Mouse (Mus musculus) cerebellum, postnatal 36 days (tissue): ENCODE measurements at regions not wholly inside any gene's neighbourhood (a gene's known extent, or its start where the extent isn't known, plus 50 kb on each side); places are given as distances from the start of the nearest gene placed in this dataset.

Experiments used
- DNase-seq, 2 experiments: peaks; one replicate each; pipeline ENCODE4 v3.0.0; 2021 to 2022; ENCODE audit warnings: mixed read lengths in 2 of 2

GRCm38 (mm10) chr2:148558365-148558764 lies 114.0 kb upstream of the Nxt1 start:
- DNase-seq, result no peak

- DNase-seq, result no peak
These were observed 107.8 kb upstream of the Cd93 start for GRCm38 (mm10) chr2:148551207-148551606.

DNA sequence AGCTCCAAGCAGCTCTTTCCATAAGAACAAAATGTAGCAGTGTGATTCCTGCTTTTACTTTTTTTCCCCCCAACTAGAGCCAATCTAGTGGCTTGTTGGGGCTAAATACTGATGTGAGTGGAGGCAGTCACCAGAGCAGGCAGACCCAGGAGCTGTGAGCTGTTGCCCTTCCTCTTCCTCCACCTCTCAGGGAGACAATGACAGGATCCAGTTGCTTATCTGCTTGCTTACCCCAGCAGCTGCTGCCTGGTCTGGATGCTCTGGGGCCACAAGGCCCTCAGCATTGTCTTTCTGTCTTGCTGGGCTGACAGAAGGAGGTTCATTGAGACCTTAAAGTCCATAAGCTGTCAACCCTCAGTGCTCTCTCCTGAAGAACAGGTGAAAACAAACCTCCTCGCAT lies 106.3 kb upstream of the Cd93 start:
- no peak for DNase-seq

DNA sequence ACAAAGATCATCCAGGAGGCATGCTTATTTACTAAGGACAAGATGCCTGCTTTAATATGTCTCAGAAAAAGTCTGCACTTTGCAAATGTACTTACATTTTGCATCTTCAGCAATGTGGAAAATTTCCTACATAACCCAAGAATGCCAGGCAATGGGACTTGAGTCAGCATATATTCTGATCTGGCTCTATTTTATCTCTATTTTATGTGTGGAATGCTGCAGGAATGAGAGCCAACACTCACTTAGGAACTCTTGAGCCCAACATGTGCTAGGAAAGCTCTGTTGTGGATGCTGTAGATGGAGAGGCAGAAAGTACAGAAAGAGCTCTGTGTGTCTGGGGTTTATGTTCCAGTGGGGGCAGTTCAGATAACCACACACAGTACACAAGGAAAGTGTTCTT lies 99.0 kb upstream of the Cd93 start:
- no peak for DNase-seq

DNA sequence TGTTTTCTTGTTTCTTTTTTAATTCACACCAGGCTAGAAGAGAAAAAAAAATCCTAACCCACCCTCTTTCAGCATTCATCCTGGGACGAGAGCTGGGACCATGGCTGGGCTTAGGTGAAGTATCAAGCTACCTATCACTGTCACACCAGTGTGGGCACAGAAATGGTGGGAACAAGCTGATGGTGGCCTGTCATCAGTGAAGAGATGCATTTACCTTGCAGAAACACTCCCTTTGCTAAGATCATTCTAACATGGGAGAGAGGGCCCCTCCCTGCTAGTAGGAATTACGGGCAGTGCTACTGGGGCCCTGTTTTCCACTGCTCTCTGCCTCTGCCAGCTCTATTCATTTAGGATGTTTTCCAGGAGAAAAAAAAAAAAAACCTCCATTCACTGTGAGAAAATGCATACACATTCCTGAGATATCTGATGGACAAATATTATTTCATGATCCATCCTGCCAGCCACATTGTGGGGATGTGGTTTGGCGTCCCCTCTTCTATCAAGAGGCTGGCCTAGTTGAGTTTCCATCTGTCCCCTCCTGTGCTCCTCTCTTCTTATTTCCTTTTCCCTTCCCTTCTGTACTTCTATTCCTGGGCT lies 94.6 kb upstream of the Cd93 start:
- DNase-seq, result no peak

DNA sequence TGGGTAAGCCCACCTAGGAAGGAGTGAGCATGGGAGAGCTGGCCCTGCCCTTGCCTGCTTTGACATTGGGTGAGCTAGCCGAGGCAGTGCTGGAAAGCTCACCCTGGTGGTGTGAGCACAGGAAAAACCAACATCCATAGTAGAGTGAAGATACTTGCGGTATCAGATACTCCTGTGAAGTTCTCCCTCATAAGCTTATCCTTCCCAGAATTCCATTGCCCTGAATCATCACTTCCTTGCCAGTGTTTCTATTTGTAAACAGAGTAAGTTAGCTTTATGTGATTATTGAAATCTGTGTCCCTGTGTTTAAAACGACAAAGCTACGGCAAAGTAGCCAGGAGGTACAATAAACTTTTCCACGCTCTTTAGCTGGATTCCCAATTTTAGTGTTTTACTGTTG lies 93.9 kb upstream of the Cd93 start:
- DNase-seq, result no peak

GRCm38 (mm10) chr2:148536608-148537007 lies 93.2 kb upstream of the Cd93 start:
- no peak for DNase-seq

DNA sequence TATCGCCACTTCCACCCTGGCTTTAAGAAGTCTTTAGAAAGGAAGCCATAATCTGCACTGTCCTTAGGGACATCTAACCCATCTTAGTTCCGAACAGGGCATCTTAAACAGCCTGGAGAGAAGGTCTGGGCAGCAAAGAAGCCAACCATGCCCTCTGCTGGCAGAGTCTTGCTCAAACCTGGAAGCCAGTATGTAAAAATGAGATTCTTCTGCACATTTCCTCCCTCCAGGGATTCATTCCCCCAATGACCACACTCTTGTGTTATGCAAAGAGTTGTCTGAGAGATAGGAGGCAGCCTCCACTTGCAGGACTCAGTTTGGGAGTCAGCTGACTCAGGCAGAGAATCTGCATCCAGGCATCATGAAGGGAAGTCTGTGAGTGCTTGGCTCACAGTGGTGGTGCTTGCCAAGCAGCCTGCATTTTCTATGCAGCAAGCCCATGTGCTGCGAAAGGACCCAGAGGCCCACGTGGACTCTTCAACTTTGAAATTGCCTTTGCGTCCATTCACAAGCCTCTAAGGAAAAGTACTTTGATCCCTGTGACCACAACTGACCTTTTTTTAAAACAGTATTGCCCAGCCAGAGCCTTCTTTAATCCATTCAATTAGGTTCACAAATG lies 92.3 kb upstream of the Cd93 start:
- peak in 1 of 2 experiments; percentile 3 for DNase-seq

DNA sequence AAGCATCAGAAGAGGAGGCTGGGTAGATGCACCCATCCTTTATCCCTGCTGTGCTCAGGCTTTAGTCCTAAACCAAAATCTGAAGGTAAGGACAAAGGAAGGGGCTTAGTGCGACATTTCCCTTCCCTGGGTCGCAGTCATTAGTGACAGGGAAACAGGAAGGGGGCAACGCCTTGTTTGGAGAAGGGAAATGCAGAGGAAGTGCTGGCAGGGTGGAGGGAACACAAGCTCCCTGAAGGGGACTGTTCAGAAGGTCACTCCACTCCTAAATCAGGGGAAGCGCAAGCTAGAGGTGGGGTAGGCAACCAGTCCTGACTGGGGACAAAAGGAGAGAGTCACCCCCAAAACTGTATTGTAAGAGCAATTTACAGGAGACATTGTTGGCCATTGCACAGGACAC lies 88.7 kb upstream of the Cd93 start:
- DNase-seq, result no peak

DNA sequence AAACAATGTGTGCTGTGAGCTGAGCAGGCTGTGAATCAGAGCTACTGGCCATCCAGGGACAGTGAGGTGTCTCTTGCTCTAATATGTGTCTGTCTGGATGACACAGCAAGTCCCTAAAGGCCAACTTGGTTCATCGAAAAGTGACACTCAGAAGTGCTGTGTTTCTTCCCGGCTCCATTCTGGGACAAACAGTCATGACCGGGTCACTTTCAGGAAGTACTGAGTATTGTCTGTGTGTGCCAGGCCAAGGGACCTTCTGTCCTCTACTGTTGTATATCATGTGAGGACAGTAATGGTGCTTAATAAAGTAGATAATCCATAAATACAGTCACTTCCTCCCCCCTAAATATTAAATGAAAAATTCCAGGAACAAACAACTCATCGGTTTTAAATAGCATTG lies 87.2 kb upstream of the Cd93 start:
- no peak for DNase-seq

- no peak for DNase-seq
These were observed 86.5 kb upstream of the Cd93 start for GRCm38 (mm10) chr2:148529900-148530299.

DNA sequence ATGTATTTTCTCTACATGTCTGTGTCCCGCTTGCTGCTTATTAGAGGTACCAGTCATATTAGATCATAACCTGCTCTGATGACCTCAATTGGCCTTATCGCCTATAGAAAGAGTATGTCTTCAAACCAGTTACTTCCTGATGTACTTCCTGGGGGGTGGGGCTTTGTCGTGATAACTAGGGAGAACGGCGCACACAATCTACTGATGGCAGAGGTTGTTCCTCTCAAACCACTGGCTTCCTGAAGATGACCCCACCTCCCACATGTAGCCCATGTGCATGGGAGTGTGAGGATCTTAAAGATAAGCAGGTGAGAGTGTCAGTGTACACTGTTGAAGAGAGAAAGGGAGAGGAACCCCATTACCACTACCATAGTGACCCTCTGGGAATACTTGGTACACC lies 84.4 kb upstream of the Cd93 start:
- DNase-seq, result no peak

DNA sequence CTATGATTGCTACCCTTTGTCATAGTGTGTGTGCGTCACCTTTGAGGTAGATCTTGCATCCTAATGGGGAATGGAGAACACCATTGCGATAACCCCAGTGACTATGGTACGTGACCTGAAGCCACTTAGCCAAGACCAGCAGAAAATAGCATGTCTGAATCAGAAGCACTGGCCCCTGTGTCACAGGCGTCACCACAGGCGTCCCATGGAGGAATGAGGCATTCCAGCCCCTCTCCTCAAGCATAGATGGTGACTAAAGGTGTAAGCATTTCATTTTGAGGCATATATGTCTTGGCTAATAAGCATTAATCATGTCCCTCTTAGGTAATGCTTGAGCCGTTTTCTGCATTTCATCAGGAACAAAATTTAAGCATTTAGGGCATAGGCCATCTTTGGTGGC lies 82.1 kb upstream of the Cd93 start:
- DNase-seq, result no peak

DNA sequence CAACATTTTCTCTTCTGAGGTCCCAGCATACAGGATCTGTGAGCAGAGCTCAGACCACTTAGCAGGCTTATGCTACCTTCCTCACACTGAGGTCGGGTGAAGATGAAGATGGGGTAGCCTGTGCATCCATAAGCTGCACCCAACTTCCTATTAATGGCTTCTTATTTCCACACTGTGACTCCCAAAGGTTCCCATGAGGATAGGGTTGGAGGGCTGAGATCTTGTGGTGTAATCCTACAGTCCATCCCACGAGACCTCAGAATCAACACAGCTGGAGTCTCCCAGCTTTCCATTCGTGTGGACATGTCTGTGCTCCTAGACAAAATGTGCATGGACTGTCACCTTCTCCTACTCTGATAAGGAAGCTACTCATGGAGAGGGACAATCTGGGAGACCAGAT lies 80.0 kb upstream of the Cd93 start:
- DNase-seq, result no peak

- DNase-seq, result no peak
These were observed 79.6 kb upstream of the Cd93 start for GRCm38 (mm10) chr2:148522936-148523335.

GRCm38 (mm10) chr2:148521966-148522575 lies 78.7 kb upstream of the Cd93 start:
- DNase-seq, result no peak

GRCm38 (mm10) chr2:148520291-148520690 lies 76.9 kb upstream of the Cd93 start:
- DNase-seq, result no peak

- no peak for DNase-seq
These were observed 76.4 kb upstream of the Cd93 start for GRCm38 (mm10) chr2:148519689-148520290.

DNA sequence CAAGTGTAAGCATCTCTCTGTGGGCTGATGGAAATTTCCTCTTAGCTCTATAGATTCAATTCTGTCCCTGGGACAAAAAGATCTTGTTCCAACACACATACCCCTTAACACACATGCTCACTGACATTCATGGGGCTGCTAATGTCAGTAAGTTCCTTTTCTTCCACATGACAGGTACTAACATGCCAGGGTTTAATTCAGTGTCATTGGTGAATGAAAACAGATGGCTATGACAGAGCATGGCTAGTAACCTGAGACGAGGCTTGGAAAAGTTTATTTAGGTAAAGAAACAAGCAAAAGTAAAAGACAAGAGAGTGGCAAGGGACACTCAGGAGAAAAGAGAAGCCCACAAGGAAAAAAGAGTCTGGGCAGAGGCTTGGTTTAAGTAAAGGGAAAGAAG lies 74.5 kb upstream of the Cd93 start:
- no peak for DNase-seq

GRCm38 (mm10) chr2:148510008-148510681 lies 66.8 kb upstream of the Cd93 start:
- DNase-seq, result no peak

DNA sequence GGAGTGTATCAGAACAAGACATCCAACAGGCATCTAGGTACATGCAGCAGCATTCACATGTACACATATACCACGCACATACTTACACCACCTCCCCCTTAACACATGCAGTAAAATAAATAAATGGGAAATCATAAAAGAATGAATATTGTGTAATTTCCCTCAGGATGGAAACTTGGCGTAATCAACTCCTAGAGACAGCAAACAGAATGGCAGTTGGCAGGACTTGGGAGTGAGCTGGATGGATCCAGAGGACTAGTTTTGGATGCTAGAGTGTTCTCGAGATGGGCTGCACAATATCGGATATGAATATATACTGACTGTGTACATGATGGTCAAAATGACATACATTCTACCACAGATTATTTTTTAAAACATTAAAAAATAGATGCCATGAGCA lies 66.0 kb upstream of the Cd93 start:
- DNase-seq, result no peak

DNA sequence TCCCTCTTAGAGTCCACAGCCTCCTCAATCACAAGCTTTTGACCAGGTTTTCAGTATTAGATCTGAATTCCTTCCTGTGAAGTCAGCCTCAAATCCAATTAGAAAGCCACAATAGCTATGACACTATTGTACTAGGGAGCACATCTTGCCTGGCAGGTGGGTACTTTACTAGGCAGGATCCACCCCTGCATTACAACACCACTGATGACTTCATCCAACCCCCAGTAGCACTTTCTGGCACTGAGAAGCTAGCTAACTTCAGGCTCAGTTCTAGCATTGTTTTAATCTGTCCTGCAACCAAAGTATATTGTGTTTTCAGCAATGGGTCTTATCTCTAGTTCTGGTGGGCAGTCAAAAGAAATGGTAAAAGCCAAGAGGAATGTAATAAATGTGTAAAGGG lies 64.2 kb upstream of the Cd93 start:
- no peak for DNase-seq

DNA sequence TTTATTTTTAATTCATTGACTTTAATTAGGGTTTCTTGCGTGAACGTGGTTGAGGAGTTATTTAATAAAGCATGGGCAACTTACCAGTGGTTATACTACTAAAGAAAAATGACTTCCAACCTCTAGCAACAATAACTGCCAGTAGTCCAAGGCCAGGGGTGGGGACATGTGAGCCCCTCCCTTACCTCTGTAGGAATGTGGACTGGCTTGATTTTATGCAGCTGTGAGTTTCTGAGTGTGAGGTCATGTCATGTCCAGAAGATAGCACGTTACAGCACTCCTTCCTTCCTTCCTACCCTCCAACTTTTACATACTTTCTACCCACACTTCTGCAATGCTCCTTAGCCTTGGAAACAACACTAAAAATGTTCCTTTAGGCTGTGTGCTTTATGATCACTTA lies 63.6 kb upstream of the Cd93 start:
- no peak for DNase-seq

DNA sequence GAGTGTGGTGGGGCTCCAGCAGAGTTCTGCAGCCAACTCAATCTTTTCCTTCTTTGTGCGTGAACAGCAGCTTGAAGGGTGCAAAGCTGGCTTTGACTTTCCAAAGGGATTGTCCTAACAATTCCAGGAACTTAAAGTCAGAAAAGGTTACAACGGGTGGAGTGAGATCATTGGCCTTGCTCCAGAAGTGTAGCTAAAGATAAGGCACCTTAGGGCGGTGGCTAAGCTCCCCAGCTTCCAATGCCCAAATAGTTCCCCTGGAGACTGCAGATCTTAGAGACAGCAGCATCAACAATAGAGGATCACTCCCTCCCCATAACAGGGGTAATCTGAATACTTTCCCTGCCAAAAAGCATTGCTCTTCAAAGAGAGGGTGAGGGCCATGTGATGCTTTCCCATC lies 62.3 kb upstream of the Cd93 start:
- no peak for DNase-seq
